Mouse (Mus musculus): Measurements from ENCODE around the gene Lpgat1. TPM values are rescaled to one million over a fixed set of nuclear protein-coding genes. Genes with fewer than 3 reads are reported as not detected.

Lpgat1 gene
- polyA plus RNA-seq, 1 experiment from 2014 or later, result 34.9 TPM

DNA sequence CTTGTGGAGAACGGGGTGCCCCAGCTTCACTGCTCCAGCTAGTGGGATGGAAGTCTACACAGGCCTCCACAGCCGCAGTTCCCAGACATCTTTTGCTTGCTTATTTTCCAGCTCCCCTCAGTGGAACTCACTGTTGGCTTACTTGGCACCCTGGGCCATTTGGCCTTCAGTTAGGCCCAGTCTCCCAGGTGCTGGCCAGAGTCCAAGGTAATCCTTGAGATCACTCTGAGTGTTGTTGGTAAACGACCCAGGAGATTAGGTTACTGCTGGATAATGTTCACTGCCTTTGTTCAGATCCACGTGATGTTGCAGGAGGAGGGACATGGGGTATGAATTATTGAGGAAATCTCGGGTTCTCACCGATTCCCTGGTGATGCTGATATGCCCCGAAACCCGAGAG, 75.4 kb downstream of the Lpgat1 start:
- no peak overlapping the region for H3K9ac ChIP-seq
- H3K9me3 ChIP-seq, result no peaks in the 10 kb centered on the region
- no peaks in the 10 kb centered on the region for H3K36me3 ChIP-seq
- no peaks in the 10 kb centered on the region for H3K4me1 ChIP-seq (replicated peaks)
- no peak for ATAC-seq (ENCODE audit: low FRiP score, low read depth)
- no peaks in the 10 kb centered on the region for H3K27me3 ChIP-seq
- H3K27ac ChIP-seq (replicated peaks), result no peak overlapping the region
- no peak overlapping the region for H3K4me3 ChIP-seq
- WGBS, result 72% methylated on average over 8 of the region's 8 CpGs
- H3K4me2 ChIP-seq, result no peak overlapping the region

DNA sequence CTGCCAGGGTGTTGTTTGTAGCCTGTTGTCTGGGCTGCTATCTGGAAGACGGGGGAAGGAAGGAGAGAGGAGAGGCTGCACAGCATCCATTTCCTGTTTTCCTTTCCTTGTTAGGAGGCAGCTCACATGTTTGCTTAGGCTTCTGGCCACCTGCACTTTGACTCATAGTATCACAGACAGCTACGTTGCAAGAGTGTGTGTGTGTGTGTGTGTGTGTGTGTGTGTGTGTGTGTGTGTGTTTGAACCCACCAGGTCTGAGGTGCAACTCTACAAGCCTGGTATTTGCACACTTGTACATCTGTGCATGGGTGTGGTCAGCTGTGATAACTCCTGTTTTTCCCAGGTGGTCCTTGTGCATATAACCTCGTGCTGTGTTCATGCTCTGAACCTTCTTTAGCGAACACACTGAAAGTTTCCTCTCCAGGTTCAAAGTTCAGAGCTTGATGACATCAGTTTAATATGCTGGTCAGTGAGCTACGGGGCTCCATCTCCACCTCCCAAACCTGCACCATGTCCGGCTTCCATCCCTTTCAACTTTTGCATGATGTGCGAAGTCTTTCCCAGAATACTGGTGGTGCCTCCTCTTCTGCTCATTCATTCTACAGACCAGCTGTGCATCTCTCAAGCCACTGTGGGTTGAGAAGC, 76.4 kb downstream of the Lpgat1 start:
- Histone ChIP-seq H3K27me3 (no peaks in the 10 kb centered on the region), H3K4me2 (no peak overlapping the region), H3K9me3 (no peaks in the 10 kb centered on the region), H3K36me3 (no peaks in the 10 kb centered on the region), H3K4me3 (no peak overlapping the region), H3K9ac (no peak overlapping the region), H3K4me1 (replicated peaks) (no peaks in the 10 kb centered on the region), H3K27ac (replicated peaks) (no peak overlapping the region)
- no peak for ATAC-seq (ENCODE audit: low FRiP score, low read depth)
- WGBS, result 90% methylated on average over 7 of the region's 7 CpGs

DNA sequence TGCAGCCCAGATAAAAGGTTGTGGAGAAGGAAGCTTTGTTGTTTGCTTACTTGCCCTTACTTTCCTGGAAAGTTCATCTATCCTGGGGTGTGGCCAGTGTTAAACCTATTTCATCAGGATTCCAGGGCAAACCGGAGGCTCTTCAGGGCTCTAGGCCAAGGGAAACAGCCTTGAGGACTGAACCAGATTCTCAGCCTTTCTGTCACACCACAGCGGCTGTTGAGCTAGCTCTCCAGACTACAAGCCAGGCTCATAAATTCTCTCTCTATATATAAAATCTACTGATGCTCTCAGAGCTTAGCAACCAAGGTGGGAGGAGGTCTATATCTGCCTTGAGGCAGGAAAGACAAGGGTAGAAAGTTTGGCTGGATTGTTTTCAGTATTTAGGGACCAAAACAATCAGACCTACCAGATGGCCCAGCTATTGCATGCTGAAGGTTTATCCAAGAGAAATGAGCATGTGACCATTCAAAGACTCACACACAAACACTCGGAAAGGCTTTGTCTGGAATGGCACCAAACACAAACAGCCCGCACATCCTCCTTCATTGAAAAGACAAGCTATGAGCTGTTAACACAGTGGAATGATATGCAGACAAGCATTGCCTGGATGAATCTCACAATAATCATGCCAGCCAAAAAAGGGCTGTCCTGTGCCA, 78.7 kb downstream of the Lpgat1 start:
- WGBS, result 81% methylated on average over 4 of the region's 4 CpGs
- no peaks in the 10 kb centered on the region for H3K9me3 ChIP-seq
- no peak for ATAC-seq (ENCODE audit: low FRiP score, low read depth)
- no peaks in the 10 kb centered on the region for H3K27me3 ChIP-seq
- H3K27ac ChIP-seq (replicated peaks), result no peak overlapping the region
- no peaks in the 10 kb centered on the region for H3K36me3 ChIP-seq
- no peak overlapping the region for H3K4me3 ChIP-seq
- H3K4me1 ChIP-seq (replicated peaks), result no peaks in the 10 kb centered on the region
- no peak overlapping the region for H3K4me2 ChIP-seq
- H3K9ac ChIP-seq, result no peak overlapping the region

DNA sequence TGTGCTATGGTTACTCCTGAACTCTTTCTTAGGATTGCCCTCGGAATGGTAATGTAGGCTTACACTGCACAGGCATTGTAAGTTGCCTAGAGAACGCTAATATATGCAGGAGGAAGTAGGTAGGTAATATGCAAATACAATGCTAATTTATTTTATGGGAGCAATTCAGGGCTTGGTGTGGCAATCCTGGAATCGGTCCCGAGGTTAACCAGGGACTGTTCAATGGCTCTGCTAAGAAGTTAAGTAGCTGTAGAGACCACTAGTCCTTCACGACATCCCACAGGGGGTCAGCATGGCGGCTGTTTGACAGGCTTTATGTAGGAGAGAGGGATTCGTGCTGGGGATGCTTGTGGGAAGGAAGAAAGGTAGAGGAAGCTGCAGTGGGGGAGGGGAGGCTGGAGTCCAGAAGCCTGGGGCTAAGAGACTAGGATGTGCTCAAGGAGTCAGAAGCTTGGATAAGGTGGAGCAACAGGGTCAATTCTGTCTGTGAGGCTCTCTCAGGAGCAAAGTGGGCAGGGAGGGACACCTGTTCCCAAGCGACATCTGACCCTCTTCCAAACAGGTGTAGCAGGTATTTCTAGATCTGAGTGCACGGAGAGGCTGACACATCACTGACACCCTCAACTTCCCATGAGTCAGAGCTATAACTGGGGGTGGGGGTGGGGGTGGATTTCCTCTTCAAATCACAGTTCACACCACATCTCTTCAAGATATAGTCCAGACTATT, 84.6 kb downstream of the Lpgat1 start:
- Histone ChIP-seq H3K27me3 (no peaks in the 10 kb centered on the region), H3K27ac (replicated peaks) (no peak overlapping the region), H3K4me2 (no peak overlapping the region), H3K4me1 (replicated peaks) (no peaks in the 10 kb centered on the region), H3K4me3 (no peak overlapping the region), H3K9ac (no peak overlapping the region), H3K36me3 (no peaks in the 10 kb centered on the region), H3K9me3 (no peaks in the 10 kb centered on the region)
- 63% methylated on average over 9 of the region's 9 CpGs for whole genome bisulfite sequencing
- ATAC-seq (ENCODE audit: low FRiP score, low read depth), result no peak

DNA sequence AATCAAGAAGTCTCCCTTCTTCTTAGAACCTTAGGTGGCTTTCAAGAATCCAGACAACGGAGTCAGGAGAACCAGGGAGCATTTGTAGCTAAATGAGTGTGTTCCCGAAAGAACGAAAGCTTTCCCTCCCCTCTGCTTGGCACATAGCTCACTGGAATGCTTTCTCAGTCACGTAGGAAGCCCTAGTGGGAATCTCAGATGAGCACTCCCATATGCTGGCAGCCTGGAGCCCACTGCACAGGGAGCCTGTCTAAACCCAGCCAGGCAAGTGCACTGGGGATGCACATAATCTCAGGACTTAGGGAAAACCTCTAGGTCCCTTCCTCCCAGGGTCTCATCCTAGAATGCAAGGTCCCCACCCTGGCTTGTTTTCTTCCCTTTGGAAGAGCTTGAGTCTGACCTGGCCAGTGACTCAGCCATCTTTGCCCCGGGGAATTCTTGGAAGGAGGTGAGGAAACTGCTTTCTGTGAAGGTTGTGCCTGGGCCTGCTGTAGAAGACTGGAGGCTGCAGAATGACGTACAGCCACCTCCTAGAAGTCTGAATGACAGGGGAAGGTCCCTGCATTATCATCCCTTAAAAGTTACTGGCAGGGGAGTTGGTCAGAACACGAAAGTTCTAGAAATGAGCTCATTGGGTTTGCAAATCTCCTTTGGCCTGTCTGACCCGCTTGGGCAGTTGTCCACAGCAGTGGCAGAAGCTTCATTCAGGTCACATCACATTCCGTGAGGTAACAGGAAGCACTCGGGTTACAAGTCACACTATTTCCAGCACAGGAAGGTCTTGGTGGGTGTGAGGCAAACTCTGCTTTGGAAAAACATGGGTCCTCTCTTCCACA, 85.4 kb downstream of the Lpgat1 start:
- H3K4me3 ChIP-seq, result no peak overlapping the region
- no peak overlapping the region for H3K4me2 ChIP-seq
- WGBS, result 77% methylated on average over 10 of the region's 10 CpGs
- ATAC-seq (ENCODE audit: low FRiP score, low read depth), result no peak
- H3K27me3 ChIP-seq, result no peaks in the 10 kb centered on the region
- no peak overlapping the region for H3K9ac ChIP-seq
- no peaks in the 10 kb centered on the region for H3K36me3 ChIP-seq
- no peaks in the 10 kb centered on the region for H3K4me1 ChIP-seq (replicated peaks)
- H3K27ac ChIP-seq (replicated peaks), result no peak overlapping the region
- no peaks in the 10 kb centered on the region for H3K9me3 ChIP-seq

DNA sequence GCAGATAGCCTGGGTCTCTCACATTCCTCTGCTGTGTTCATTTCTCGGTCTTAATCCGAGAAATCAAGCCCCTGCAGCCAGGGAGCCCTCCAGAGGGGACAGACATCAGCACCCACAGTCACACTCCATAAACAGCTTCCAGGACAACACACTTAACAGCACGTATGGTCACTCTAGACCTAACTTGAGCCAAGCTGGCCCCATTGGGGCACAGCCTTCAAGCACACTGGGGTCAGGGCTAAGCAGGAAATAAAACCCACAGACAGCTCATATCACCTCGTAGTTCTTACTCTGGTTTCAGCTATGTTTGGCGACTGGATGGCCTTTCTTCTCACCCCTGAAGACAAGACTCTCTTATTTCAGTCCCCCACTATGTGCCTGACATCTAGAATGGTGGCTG, 87.1 kb downstream of the Lpgat1 start:
- H3K27me3 ChIP-seq, result no peaks in the 10 kb centered on the region
- H3K4me1 ChIP-seq (replicated peaks), result 0 out of 2 replicates have a peak, but pooled peaks cover 5% of the 10 kb centered on the region
- H3K27ac ChIP-seq (replicated peaks), result no peak overlapping the region
- ATAC-seq (ENCODE audit: low FRiP score, low read depth), result no peak
- H3K4me2 ChIP-seq, result no peak overlapping the region
- H3K9ac ChIP-seq, result no peak overlapping the region
- H3K36me3 ChIP-seq, result no peaks in the 10 kb centered on the region
- WGBS, result 76% methylated on average over 5 of the region's 5 CpGs
- no peaks in the 10 kb centered on the region for H3K9me3 ChIP-seq
- no peak overlapping the region for H3K4me3 ChIP-seq

DNA sequence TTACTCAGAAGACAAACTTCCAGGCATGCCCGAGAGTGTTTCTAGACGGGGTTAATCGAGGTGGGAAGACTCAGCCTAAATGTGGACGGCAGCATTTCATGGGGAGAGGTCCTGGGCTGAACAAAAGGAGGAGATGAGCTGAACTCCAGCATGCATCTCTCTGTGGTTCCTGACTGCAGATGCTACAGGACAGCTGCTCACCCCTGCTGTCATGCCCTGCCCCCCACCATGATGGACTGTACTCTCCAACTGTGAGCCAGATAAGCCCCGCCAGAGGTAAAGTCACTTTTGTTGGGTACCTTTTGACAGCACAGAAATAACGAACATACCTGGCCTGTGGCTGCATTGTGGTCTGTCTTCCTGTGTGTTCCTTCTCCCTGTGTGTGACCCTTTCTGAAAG, 88.2 kb downstream of the Lpgat1 start:
- H3K4me1 ChIP-seq (replicated peaks), result 0 out of 2 replicates have a peak, but pooled peaks cover 5% of the 10 kb centered on the region
- no peaks in the 10 kb centered on the region for H3K9me3 ChIP-seq
- ATAC-seq (ENCODE audit: low FRiP score, low read depth), result no peak
- H3K27ac ChIP-seq (replicated peaks), result no peak overlapping the region
- H3K9ac ChIP-seq, result no peak overlapping the region
- H3K27me3 ChIP-seq, result no peaks in the 10 kb centered on the region
- WGBS, result 85% methylated on average over 6 of the region's 6 CpGs
- H3K36me3 ChIP-seq, result no peaks in the 10 kb centered on the region
- H3K4me2 ChIP-seq, result no peak overlapping the region
- no peak overlapping the region for H3K4me3 ChIP-seq

DNA sequence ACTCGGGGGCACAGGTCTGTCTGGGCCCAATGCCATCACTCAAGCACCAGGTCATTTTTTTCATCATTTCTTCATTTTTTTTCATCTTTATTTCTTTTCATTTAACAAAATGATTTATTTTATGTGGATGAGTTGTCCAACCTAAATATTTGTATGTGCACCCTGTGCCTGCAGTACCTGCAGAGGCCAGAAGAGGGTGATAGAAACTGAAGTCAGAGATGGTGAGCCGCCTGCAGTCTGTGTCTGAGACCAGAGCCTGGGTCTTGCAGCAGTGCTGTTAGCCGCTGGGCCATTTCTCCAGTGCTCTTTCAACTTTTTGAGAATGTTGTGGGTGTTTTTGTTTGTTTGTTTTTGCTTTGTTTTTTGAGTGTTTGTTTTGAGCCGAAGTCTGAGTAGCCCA, 89.1 kb downstream of the Lpgat1 start:
- Histone ChIP-seq H3K27me3 (no peaks in the 10 kb centered on the region), H3K9me3 (no peaks in the 10 kb centered on the region), H3K36me3 (no peaks in the 10 kb centered on the region), H3K4me3 (no peak overlapping the region), H3K4me1 (replicated peaks) (0 out of 2 replicates have a peak, but pooled peaks cover 5% of the 10 kb centered on the region), H3K27ac (replicated peaks) (no peak overlapping the region), H3K9ac (no peak overlapping the region), H3K4me2 (no peak overlapping the region)
- WGBS, result 92% methylated on average over 4 of the region's 4 CpGs
- ATAC-seq (ENCODE audit: low FRiP score, low read depth), result no peak

DNA sequence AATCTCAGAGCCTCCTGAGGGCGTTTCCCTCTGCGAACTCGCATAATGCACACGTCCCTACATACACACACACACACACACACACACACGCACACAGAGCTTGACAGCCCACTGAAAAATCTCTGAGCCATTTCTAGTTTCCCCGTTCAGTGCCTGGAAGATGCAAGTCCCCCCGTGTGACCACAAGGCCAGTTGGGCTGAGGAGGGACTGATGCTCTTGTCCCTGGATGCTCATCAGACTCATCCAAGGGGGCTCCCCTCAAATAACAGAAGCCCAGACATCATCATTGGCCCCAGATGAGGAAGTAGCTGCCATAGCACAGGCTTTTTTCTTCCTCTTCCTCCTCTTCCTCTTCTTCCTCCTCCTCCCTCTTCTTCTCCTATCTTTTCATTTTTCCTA, 90.3 kb downstream of the Lpgat1 start:
- no peaks in the 10 kb centered on the region for H3K9me3 ChIP-seq
- no peak overlapping the region for H3K27ac ChIP-seq (replicated peaks)
- H3K27me3 ChIP-seq, result no peaks in the 10 kb centered on the region
- H3K4me1 ChIP-seq (replicated peaks), result 0 out of 2 replicates have a peak, but pooled peaks cover 5% of the 10 kb centered on the region
- H3K4me2 ChIP-seq, result no peak overlapping the region
- WGBS, result 87% methylated on average over 7 of the region's 7 CpGs
- no peaks in the 10 kb centered on the region for H3K36me3 ChIP-seq
- no peak overlapping the region for H3K9ac ChIP-seq
- no peak overlapping the region for H3K4me3 ChIP-seq
- no peak for ATAC-seq (ENCODE audit: low FRiP score, low read depth)

DNA sequence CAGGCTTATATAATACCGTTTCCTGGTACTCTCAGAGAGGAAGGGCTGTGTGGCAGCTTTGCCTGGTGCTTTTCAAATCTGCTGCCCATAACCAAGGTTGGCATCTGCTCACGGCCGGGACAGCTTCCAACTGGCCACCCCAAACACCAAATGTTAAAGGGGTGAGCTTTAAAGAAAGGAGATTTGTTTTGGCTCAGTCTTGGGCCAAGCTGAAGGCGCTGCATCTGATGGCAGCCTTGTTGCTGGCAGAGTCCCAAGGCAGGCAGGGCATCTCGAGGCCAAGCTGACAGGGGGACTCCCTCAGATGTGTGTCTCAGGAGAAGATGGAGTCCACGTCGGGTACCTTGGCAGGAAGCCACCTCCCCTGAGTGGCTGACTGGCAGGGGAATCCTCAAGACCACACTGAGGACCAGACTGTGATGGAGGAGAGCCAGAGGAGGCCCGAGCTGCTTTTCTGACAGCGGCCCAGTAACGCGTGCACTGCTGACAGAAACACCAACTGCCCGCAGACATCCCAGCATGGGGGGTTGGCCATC, 91.1 kb downstream of the Lpgat1 start:
- H3K36me3 ChIP-seq, result no peaks in the 10 kb centered on the region
- peak; percentile 96 for ATAC-seq (ENCODE audit: low FRiP score, low read depth)
- no peak overlapping the region for H3K4me2 ChIP-seq
- H3K4me1 ChIP-seq (replicated peaks), result 0 out of 2 replicates have a peak, but pooled peaks cover 5% of the 10 kb centered on the region
- no peaks in the 10 kb centered on the region for H3K9me3 ChIP-seq
- WGBS, result 51% methylated on average over 12 of the region's 12 CpGs
- no peak overlapping the region for H3K4me3 ChIP-seq
- no peak overlapping the region for H3K9ac ChIP-seq
- H3K27me3 ChIP-seq, result no peaks in the 10 kb centered on the region
- no peak overlapping the region; the same call in 1 of the 2 replicates for H3K27ac ChIP-seq (replicated peaks)

DNA sequence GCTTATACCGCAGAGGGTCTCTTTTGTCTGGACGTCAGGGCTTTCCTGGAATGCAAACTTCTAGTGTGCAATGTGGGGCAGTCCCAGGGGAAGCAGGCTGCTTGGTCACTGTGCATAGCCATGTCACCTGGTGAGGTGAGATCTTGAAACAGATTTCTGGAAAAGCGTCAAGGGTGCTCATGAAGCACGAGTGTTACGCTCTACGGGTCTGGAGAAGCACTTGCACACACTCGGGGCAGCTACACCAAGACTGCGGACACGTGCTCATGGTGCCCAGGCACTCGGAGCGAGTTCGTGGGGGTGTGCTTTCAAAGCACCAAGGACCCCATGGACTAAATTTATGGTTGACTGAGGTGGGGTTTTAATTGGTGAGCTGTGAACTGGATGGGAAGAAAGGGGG, 94.1 kb downstream of the Lpgat1 start:
- Histone ChIP-seq H3K4me3 (no peak overlapping the region), H3K9ac (no peak overlapping the region), H3K4me1 (replicated peaks) (0 out of 2 replicates have a peak, but pooled peaks cover 5% of the 10 kb centered on the region), H3K9me3 (no peaks in the 10 kb centered on the region), H3K4me2 (no peak overlapping the region), H3K27ac (replicated peaks) (no peak overlapping the region), H3K27me3 (no peaks in the 10 kb centered on the region), H3K36me3 (no peaks in the 10 kb centered on the region)
- ATAC-seq (ENCODE audit: low FRiP score, low read depth), result no peak
- WGBS, result 88% methylated on average over 12 of the region's 12 CpGs
